Mouse (Mus musculus) cortical plate, adult 2 months (tissue): ENCODE measurements at regions not wholly inside any gene's neighbourhood (a gene's known extent, or its start where the extent isn't known, plus 50 kb on each side); places are given as distances from the start of the nearest gene placed in this dataset.

Experiments
- CTCF ChIP-seq: fragments of 200-500 bp; IDR thresholded peaks from 2 replicates; pipeline ENCODE4 v1.5.1; 2011; ENCODE audit warnings: mild to moderate bottlenecking, control low read depth, low read length; ENCODE audit not compliant: insufficient read depth; ENCODE audit errors: extremely low read depth
- POLR2A ChIP-seq: fragments of 200-500 bp; IDR thresholded peaks from 2 replicates; pipeline ENCODE4 v1.6.1; 2011; ENCODE audit warnings: mild to moderate bottlenecking, low read length, control low read depth; ENCODE audit not compliant: insufficient read depth; ENCODE audit errors: extremely low read depth

GRCm38 (mm10) chr7:134499429-134499828 is 114.0 kb upstream of the D7Ertd443e start:
- TF ChIP-seq CTCF: no peak
- TF ChIP-seq POLR2A: no peak
